Mouse (Mus musculus) stomach, postnatal 0 days (tissue): ENCODE data around the gene Klhl18. TPM values are rescaled to one million over a fixed set of nuclear protein-coding genes. Genes with fewer than 3 reads are reported as not detected.

ENCODE experiments used
- ATAC-seq: fragments of 200-750 bp; cut with Nextera tagmentation; 2 replicates; pipeline ENCODE4 v1.8.0; 2017; ENCODE audit not compliant: low FRiP score, low TSS enrichment
- DNase-seq: peaks from one replicate; pipeline ENCODE4 v3.0.0-alpha.2; 2016; ENCODE audit warnings: low spot score
- H3K27ac ChIP-seq: fragments of 300-500 bp; sonication (generic); replicated peaks from 2 replicates; pipeline ENCODE4 v1.5.1; 2014; ENCODE audit warnings: mild to moderate bottlenecking, control low read depth
- H3K27me3 ChIP-seq: fragments of 300-500 bp; sonication (generic); 2 replicates; pipeline ENCODE4 v1.6.1; 2014; ENCODE audit warnings: low read length; ENCODE audit not compliant: control insufficient read depth, insufficient read depth
- H3K36me3 ChIP-seq: fragments of 300-500 bp; sonication (generic); 2 replicates; pipeline ENCODE4 v1.6.1; 2014; ENCODE audit warnings: low read length, mixed read lengths; ENCODE audit not compliant: control insufficient read depth, insufficient read depth
- H3K4me1 ChIP-seq: fragments of 300-500 bp; sonication (generic); replicated peaks from 2 replicates; pipeline ENCODE4 v1.6.1; 2014; ENCODE audit warnings: antibody characterized with exemption; ENCODE audit not compliant: control insufficient read depth, insufficient read depth
- H3K4me2 ChIP-seq: fragments of 300-500 bp; sonication (generic); replicated peaks from 2 replicates; pipeline ENCODE4 v1.6.1; 2014; ENCODE audit warnings: low read depth, mild to moderate bottlenecking, control low read depth, moderate library complexity
- H3K4me3 ChIP-seq: fragments of 300-500 bp; sonication (generic); 2 replicates; pipeline ENCODE4 v1.5.1; 2014; ENCODE audit warnings: low read depth, low read length, control low read depth
- H3K9ac ChIP-seq: fragments of 300-500 bp; sonication (generic); 2 replicates; pipeline ENCODE4 v1.6.1; 2014; ENCODE audit warnings: mild to moderate bottlenecking, low read length, control low read depth, mixed read lengths
- H3K9me3 ChIP-seq: fragments of 300-500 bp; sonication (generic); 2 replicates; pipeline ENCODE4 v1.6.1; 2016; ENCODE audit warnings: low read length; ENCODE audit not compliant: control insufficient read depth
- CTCF ChIP-seq: IDR thresholded peaks from 2 replicates; pipeline ENCODE4 v1.5.1; 2016; ENCODE audit warnings: antibody characterized with exemption, low read depth, mild to moderate bottlenecking, moderate library complexity
- EP300 ChIP-seq: optimal IDR thresholded peaks from 2 replicates; pipeline ENCODE3; 2016; ENCODE audit warnings: antibody characterized with exemption
- WGBS: fragments of 180-500 bp; shearing (Covaris S2); extraction: QIAGEN DNeasy Blood & Tissue Kit; methylation state at CpG from one replicate; pipeline ENCODE4 v1.1.7; 2014; 5-methylcytosine and 5-hydroxymethylcytosine counted together
- polyA plus RNA-seq: library from polyadenylated mRNA; unstranded; fragments of >200 nt; fragmentation: Nextera tagmentation; extraction: Ambion mirVana; gene quantifications from 2 replicates; pipeline ENCODE4 v1.2.1, GENCODE M21; 2015

The Klhl18 gene
- polyA plus RNA-seq, 1 experiment from 2014 or later: 5.7 TPM

GRCm38 (mm10) chr9:110402731-110403130 is 73.8 kb downstream of the Klhl18 start:
- DNase-seq (no peak), ATAC-seq (no peak)
- H3K9me3 ChIP-seq: no peaks in the 10 kb centered on the region
- TF ChIP-seq CTCF (no peak), EP300 (no peak)
- peaks cover 6% of the 10 kb centered on the region; the same call in 1 of the 2 replicates for H3K4me1 ChIP-seq
- WGBS: 86% methylated on average over 2 of the region's 2 CpGs
- H3K4me3 ChIP-seq: no peak overlapping the region
- H3K9ac ChIP-seq: no peak overlapping the region
- H3K36me3 ChIP-seq: peaks cover under 1% of the 10 kb centered on the region; the same call in 1 of the 2 replicates
- H3K4me2 ChIP-seq: no peak overlapping the region
- H3K27ac ChIP-seq: no peak overlapping the region
- no peaks in the 10 kb centered on the region for H3K27me3 ChIP-seq

GRCm38 (mm10) chr9:110400650-110401049 is 75.8 kb downstream of the Klhl18 start:
- WGBS: 51% methylated on average over 5 of the region's 5 CpGs
- Histone ChIP-seq H3K27ac (peak overlapping the region; percentile 24; the same call in 1 of the 2 replicates), H3K4me1 (no peaks in the 10 kb centered on the region), H3K27me3 (no peaks in the 10 kb centered on the region), H3K4me3 (no peak overlapping the region), H3K4me2 (no peak overlapping the region), H3K9ac (no peak overlapping the region), H3K9me3 (no peaks in the 10 kb centered on the region), H3K36me3 (peaks cover 9% of the 10 kb centered on the region)
- TF ChIP-seq CTCF (no peak), EP300 (no peak)
- DNase-seq (peak; percentile 32), ATAC-seq (peak; percentile 89)

- H3K27ac ChIP-seq: no peak overlapping the region
- no peak for TF ChIP-seq CTCF
- no peak for TF ChIP-seq EP300
- H3K36me3 ChIP-seq: peaks cover 42% of the 10 kb centered on the region
- no peak overlapping the region for H3K9ac ChIP-seq
- no peak overlapping the region for H3K4me2 ChIP-seq
- H3K4me3 ChIP-seq: no peak overlapping the region
- DNase-seq (no peak), ATAC-seq (no peak)
- H3K27me3 ChIP-seq: no peaks in the 10 kb centered on the region
- no peaks in the 10 kb centered on the region for H3K9me3 ChIP-seq
- WGBS: 88% methylated on average over 4 of the region's 4 CpGs
- H3K4me1 ChIP-seq: no peaks in the 10 kb centered on the region
Observed at GRCm38 (mm10) chr9:110393295-110393694, 83.2 kb downstream of the Klhl18 start.

- H3K4me1 ChIP-seq: no peaks in the 10 kb centered on the region
- no peak overlapping the region for H3K4me2 ChIP-seq
- H3K9ac ChIP-seq: no peak overlapping the region
- no peak overlapping the region for H3K4me3 ChIP-seq
- H3K36me3 ChIP-seq: peaks cover 51% of the 10 kb centered on the region
- 95% methylated on average over 3 of the region's 3 CpGs for WGBS
- no peak overlapping the region for H3K27ac ChIP-seq
- H3K27me3 ChIP-seq: no peaks in the 10 kb centered on the region
- TF ChIP-seq EP300 (no peak), CTCF (no peak)
- no peak for DNase-seq
- no peak for ATAC-seq
- H3K9me3 ChIP-seq: no peaks in the 10 kb centered on the region
Observed at GRCm38 (mm10) chr9:110390843-110391242, 85.7 kb downstream of the Klhl18 start.

GRCm38 (mm10) chr9:110388011-110388410 is 88.5 kb downstream of the Klhl18 start:
- Histone ChIP-seq H3K36me3 (peaks cover 54% of the 10 kb centered on the region), H3K27ac (no peak overlapping the region), H3K4me2 (no peak overlapping the region), H3K9me3 (no peaks in the 10 kb centered on the region), H3K4me3 (no peak overlapping the region), H3K9ac (no peak overlapping the region), H3K27me3 (no peaks in the 10 kb centered on the region), H3K4me1 (no peaks in the 10 kb centered on the region)
- WGBS: 97% methylated on average over 7 of the region's 7 CpGs
- ATAC-seq (no peak), DNase-seq (no peak)
- TF ChIP-seq CTCF: no peak
- no peak for TF ChIP-seq EP300

- no peak overlapping the region for H3K4me3 ChIP-seq
- no peak overlapping the region for H3K4me2 ChIP-seq
- H3K27ac ChIP-seq: no peak overlapping the region
- WGBS: 86% methylated on average over 7 of the region's 7 CpGs
- TF ChIP-seq EP300: no peak
- no peak for TF ChIP-seq CTCF
- H3K9ac ChIP-seq: no peak overlapping the region
- ATAC-seq (no peak), DNase-seq (no peak)
- no peaks in the 10 kb centered on the region for H3K4me1 ChIP-seq
- H3K9me3 ChIP-seq: no peaks in the 10 kb centered on the region
- no peaks in the 10 kb centered on the region for H3K27me3 ChIP-seq
- H3K36me3 ChIP-seq: peaks cover 41% of the 10 kb centered on the region
Observed at GRCm38 (mm10) chr9:110384369-110384929, 92.0 kb downstream of the Klhl18 start.
